Mouse (Mus musculus): ENCODE results near the gene Sbds.

DNA sequence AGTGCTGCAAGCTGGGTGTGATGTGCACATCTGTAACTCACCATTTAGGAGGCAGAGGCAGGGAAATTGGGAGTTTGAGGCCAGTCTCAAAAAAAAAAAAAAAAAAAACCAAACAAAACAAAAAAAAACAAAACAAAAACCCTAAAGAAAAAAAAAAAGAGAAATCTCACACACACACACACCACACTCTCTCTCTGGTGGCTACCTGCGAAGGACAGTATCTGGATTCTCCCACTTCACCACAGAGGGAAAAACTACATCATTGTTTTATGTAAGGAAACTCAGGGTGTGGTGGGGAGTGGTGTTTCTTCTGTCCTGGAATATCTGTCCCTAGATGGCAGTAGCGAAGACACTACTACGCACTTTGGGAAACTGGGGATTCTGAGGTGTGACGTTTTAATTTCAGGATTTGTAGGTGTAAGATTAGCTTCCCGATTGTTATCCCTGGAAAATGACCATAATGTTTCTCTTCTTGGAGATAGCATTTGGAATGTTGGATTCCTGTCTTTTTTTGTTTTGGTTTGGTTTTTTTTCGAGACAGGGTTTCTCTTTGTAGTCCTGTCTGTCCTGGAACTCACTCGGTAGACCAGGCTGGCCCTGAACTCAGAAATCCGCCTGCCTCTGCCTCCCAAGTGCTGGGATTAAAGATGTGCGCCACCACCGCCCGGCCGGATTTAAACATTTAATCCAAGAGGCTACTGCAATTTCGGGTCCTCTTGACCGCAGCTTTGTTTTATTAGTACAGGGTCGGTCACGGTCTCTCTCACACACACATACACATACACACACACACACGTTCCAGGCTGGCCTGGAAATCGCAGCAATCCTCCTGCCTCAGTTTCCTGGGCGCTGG, 940 bp downstream of the Sbds start:
- TF ChIP-seq POLR2A (IDR thresholded peaks at IDR 0.05; ENCODE audit: insufficient read length, low read depth) (no peak), USF1 (IDR thresholded peaks at IDR 0.05; ENCODE audit: low read depth) (no peak), TCF12 (IDR thresholded peaks at IDR 0.05; ENCODE audit: insufficient read depth, poor library complexity, severe bottlenecking) (no peak), MYOG (IDR thresholded peaks at IDR 0.05; ENCODE audit: control insufficient read depth in 1 of 3, insufficient read depth in 1 of 3, insufficient read length in 2 of 3, low read depth in 2 of 3) (no peak), CEBPB (IDR thresholded peaks at IDR 0.05; ENCODE audit: insufficient read depth, poor library complexity, severe bottlenecking) (no peak), MYOD1 (IDR thresholded peaks at IDR 0.05; ENCODE audit: control insufficient read depth in 1 of 3, insufficient read length in 2 of 3, low read depth in 2 of 3) (no peak)

All from myocyte (in vitro differentiated cells).